31 mouse cellular contexts compared by ENCODE assay signal in the genomic region with DNA sequence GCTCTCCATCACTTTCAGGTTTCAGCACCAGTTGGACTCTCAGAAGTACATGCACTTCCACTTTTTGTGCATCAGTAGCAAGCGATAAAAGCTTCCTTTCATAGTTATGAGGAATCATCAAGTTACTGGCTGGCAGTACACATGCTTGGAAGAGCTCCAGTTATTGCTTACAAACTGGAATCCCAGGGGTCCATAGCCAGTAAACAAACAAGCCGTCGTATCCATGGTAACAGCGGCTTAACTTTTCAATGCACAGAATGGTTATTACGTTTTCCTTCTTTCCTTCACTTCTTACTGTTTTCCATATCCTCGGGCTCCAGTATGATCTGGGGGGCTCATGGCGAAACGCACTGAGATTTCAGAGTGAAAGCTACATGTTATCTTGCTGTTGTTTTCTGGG. TPM values are rescaled to one million over a fixed set of nuclear protein-coding genes. Genes with fewer than 3 reads are reported as not detected.
DNase-seq lines count a peak whose midpoint lies in the region; ATAC-seq and TF ChIP-seq lines count a peak whose summit lies in the region.
"Had no signal": no experiment of that assay in that cellular context is flagged by ENCODE, and none has a peak within 500 bp of the region (broad histone marks: within the 10 kb centered on the region; RNA-seq: fewer than 3 reads in every experiment).

No protein-coding gene starts in this region.

- WGBS in forebrain, postnatal 0 days = 55% methylated on average over 8 of the region's 8 CpGs
- WGBS in forebrain, embryonic 13.5 days = 70% methylated on average over 8 of the region's 8 CpGs
- WGBS in kidney, adult 2 months = 77% methylated on average over 8 of the region's 8 CpGs
- 62% methylated on average over 8 of the region's 8 CpGs for WGBS in neural tube, embryonic 15.5 days

- ATAC-seq in forebrain, postnatal 0 days = peak; percentile 25; the same call in 1 of the 2 replicates
- ATAC-seq in forebrain, embryonic 13.5 days = no peak
- ATAC-seq in neural tube, embryonic 15.5 days (ENCODE audit: low FRiP score) = 0 out of 2 replicates have a peak, but pooled peaks have one; percentile 35
- ATAC-seq: inflammation-experienced regulatory T-cells, adult 6 months had no signal

- H3K27me3 ChIP-seq in forebrain, postnatal 0 days (ENCODE audit: insufficient read depth, low read length) = no peaks in the 10 kb centered on the region
- peaks cover 9% of the 10 kb centered on the region; the same call in 1 of the 2 replicates for H3K27me3 ChIP-seq in forebrain, embryonic 13.5 days
- H3K27me3 ChIP-seq in kidney, adult 2 months (replicated peaks; ENCODE audit: control insufficient read depth, insufficient read depth, low read length) = no peaks in the 10 kb centered on the region
- H3K27me3 ChIP-seq in neural tube, embryonic 15.5 days (replicated peaks) = 0 out of 2 replicates have a peak, but pooled peaks cover 5% of the 10 kb centered on the region

- peak; percentile 52 for DNase-seq in forebrain, postnatal 0 days
- no peak for DNase-seq in kidney, adult 2 months
- DNase-seq in kidney, adult 9 months = no peak
- no peak for DNase-seq in neural tube, embryonic 10.5 days (ENCODE audit: extremely low spot score, low spot score)
- no peak for DNase-seq in ovary, adult 18-20 months (ENCODE audit: low spot score)
- DNase-seq: adrenal gland, postnatal 14 days; cerebellum, adult 18-20 months; cerebellum, postnatal 10 days; gastrocnemius, adult 2 months; gastrocnemius, postnatal 36 days; heart, adult 2 months; kidney, adult 11 months; kidney, postnatal 36 days; lung, postnatal 4 days; thymus, adult 2 months; thymus, postnatal 36 days had no signal

- no peaks in the 10 kb centered on the region for H3K9me3 ChIP-seq in forebrain, postnatal 0 days (ENCODE audit: low read length)
- H3K9me3 ChIP-seq in forebrain, embryonic 13.5 days (replicated peaks) = no peaks in the 10 kb centered on the region
- no peaks in the 10 kb centered on the region for H3K9me3 ChIP-seq in neural tube, embryonic 15.5 days (replicated peaks)
- H3K9me3 ChIP-seq: embryonic facial prominence, embryonic 13.5 days; heart, embryonic 12.5 days; limb, embryonic 13.5 days; megakaryocyte, embryonic 14.5 days had no signal

- no peak for TF ChIP-seq POLR2A in kidney, adult 2 months (IDR thresholded peaks at IDR 0.05; ENCODE audit: low read depth, low read length)

- H3K9ac ChIP-seq in forebrain, postnatal 0 days = no peak overlapping the region
- H3K9ac ChIP-seq in forebrain, embryonic 13.5 days = no peak overlapping the region
- H3K9ac ChIP-seq in neural tube, embryonic 15.5 days (replicated peaks) = no peak overlapping the region
- H3K9ac ChIP-seq: embryonic facial prominence, embryonic 13.5 days; heart, embryonic 12.5 days; limb, embryonic 13.5 days had no signal

- no peak overlapping the region for H3K4me3 ChIP-seq in forebrain, postnatal 0 days (ENCODE audit: low read depth, low read length)
- no peak overlapping the region for H3K4me3 ChIP-seq in forebrain, embryonic 13.5 days
- H3K4me3 ChIP-seq in kidney, adult 2 months (ENCODE audit: insufficient read depth, low read depth, low read length) = no peak overlapping the region
- H3K4me3 ChIP-seq in neural tube, embryonic 15.5 days (replicated peaks) = no peak overlapping the region
- H3K4me3 ChIP-seq: embryonic facial prominence, embryonic 13.5 days; gastrocnemius, adult 2 months; heart, adult 2 months; heart, embryonic 12.5 days; layer of hippocampus, adult 2 months; left cerebral cortex, adult 2 months; limb, embryonic 13.5 days; megakaryocyte, embryonic 14.5 days had no signal

- no peak overlapping the region for H3K27ac ChIP-seq in forebrain, postnatal 0 days (ENCODE audit: low read depth, low read length)
- no peak overlapping the region for H3K27ac ChIP-seq in forebrain, embryonic 13.5 days
- peak overlapping the region; percentile 9; the same call in 1 of the 2 replicates for H3K27ac ChIP-seq in kidney, adult 2 months (ENCODE audit: insufficient read depth, low read depth, low read length)
- H3K27ac ChIP-seq in neural tube, embryonic 15.5 days (replicated peaks) = no peak overlapping the region
- H3K27ac ChIP-seq: embryonic facial prominence, embryonic 13.5 days; gastrocnemius, adult 2 months; heart, adult 2 months; layer of hippocampus, adult 2 months; left cerebral cortex, adult 2 months; limb, embryonic 13.5 days had no signal

- no peaks in the 10 kb centered on the region for H3K4me1 ChIP-seq in forebrain, postnatal 0 days (ENCODE audit: insufficient read depth)
- H3K4me1 ChIP-seq in forebrain, embryonic 13.5 days = 0 out of 2 replicates have a peak, but pooled peaks cover 2% of the 10 kb centered on the region
- H3K4me1 ChIP-seq in kidney, adult 2 months (ENCODE audit: control insufficient read depth, insufficient read depth, low read length) = peaks cover 22% of the 10 kb centered on the region
- H3K4me1 ChIP-seq in neural tube, embryonic 15.5 days = no peaks in the 10 kb centered on the region
- H3K4me1 ChIP-seq: embryonic facial prominence, embryonic 13.5 days; heart, embryonic 12.5 days; limb, embryonic 13.5 days had no signal

- no peak for TF ChIP-seq CTCF in forebrain, postnatal 0 days (IDR thresholded peaks at IDR 0.05; ENCODE audit: low read depth)
- no peak for TF ChIP-seq CTCF in kidney, adult 2 months (conservative IDR thresholded peaks at IDR 0.05; ENCODE audit: insufficient read depth, insufficient read length, low read depth, low read length)

- H3K36me3 ChIP-seq in forebrain, postnatal 0 days (ENCODE audit: insufficient read depth) = no peaks in the 10 kb centered on the region
- no peaks in the 10 kb centered on the region for H3K36me3 ChIP-seq in forebrain, embryonic 13.5 days (ENCODE audit: poor library complexity, severe bottlenecking)
- H3K36me3 ChIP-seq in kidney, adult 2 months (ENCODE audit: control insufficient read depth, insufficient read depth, low read length) = peaks cover 1% of the 10 kb centered on the region; the same call in 1 of the 2 replicates
- H3K36me3 ChIP-seq in neural tube, embryonic 15.5 days = no peaks in the 10 kb centered on the region
- H3K36me3 ChIP-seq: embryonic facial prominence, embryonic 13.5 days; heart, embryonic 12.5 days; limb, embryonic 13.5 days had no signal

- H3K4me2 ChIP-seq in forebrain, postnatal 0 days (ENCODE audit: low read depth) = no peak overlapping the region
- no peak overlapping the region for H3K4me2 ChIP-seq in forebrain, embryonic 13.5 days
- no peak overlapping the region for H3K4me2 ChIP-seq in neural tube, embryonic 15.5 days
- H3K4me2 ChIP-seq: embryonic facial prominence, embryonic 13.5 days; heart, embryonic 12.5 days; limb, embryonic 13.5 days; liver, embryonic 11.5 days had no signal

RNA-seq across cellular contexts. Expression of gene Lrp2, which starts 7.7 kb away (rescaled TPM):
- 0.62 and 1.3 TPM in 2 replicates for total RNA-seq in forebrain, postnatal 0 days (2014; rRNA removed)
- 0.04 and 0.15 TPM in 2 replicates for polyA plus RNA-seq in forebrain, postnatal 0 days (2015; fragmentation: Nextera tagmentation; extraction: Ambion mirVana)
- 0.75 and 1.1 TPM in 2 replicates for polyA plus RNA-seq in forebrain, embryonic 13.5 days (2015; fragmentation: Nextera tagmentation; extraction: Ambion mirVana)
- polyA plus RNA-seq in kidney, adult 2 months (2012; rRNA removed) = 283 and 389 TPM in 2 replicates
- 0.46 and 0.66 TPM in 2 replicates for polyA plus RNA-seq in neural tube, embryonic 15.5 days (2015; fragmentation: Nextera tagmentation; extraction: Ambion mirVana)
- total RNA-seq: common myeloid progenitor, adult 5-6 weeks; gastrocnemius, adult 2 months; gastrocnemius, postnatal 36 days; hematopoietic stem cell, adult 5-6 weeks; MEL; monocyte, adult 5-6 weeks; neutrophil, adult 5-6 weeks had no signal
- polyA plus RNA-seq: inflammation-experienced regulatory T-cells, adult 6 months had no signal

Comparison
In these comparisons a context has a peak if more than half of its experiments do, and no peak if none do; other contexts are left out.
1. RNA of gene Lrp2, which starts 7.7 kb away (polyA plus RNA-seq): 283 to 389 TPM in kidney, adult 2 months; 0.75 to 1.1 TPM in forebrain, embryonic 13.5 days, 0.46 to 0.66 TPM in neural tube, embryonic 15.5 days and 0.04 to 0.15 TPM in forebrain, postnatal 0 days; every median in the first group is over 100 times any median in the second.